Mouse (Mus musculus): ENCODE data around the gene Gpr156.

DNA sequence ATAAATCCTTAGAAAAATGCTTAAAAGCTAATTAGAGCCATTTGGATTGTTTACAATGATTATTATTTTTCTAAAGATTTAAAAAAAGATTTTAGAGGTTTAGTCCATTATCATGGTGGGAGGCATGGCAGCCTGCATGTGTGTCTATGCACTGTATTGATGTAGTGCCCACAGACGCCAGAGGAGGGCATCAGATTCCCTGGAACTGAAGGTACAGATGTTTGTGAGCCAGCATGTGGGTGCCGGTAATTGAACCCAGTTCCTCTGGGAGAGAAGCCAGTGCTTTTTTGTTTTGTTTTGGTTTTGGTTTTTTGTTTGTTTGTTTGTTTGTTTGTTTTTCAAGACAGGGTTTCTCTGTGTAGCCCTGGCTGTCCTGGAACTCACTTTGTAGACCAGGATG, 13.3 kb downstream of the Gpr156 start:
- TF ChIP-seq CHD2 (IDR thresholded peaks at IDR 0.05; ENCODE audit: low read depth, low read length) (no peak), HCFC1 (IDR thresholded peaks at IDR 0.05; ENCODE audit: borderline replicate concordance, insufficient read depth, low read length) (no peak), MAFK (IDR thresholded peaks at IDR 0.05; ENCODE audit: insufficient read depth, low read depth, low read length) (no peak)

Data from ES-E14 (cell line).